Mouse (Mus musculus) limb, embryonic 15.5 days (tissue): ENCODE data around the gene Hist1h2ab. TPM values are rescaled to one million over a fixed set of nuclear protein-coding genes. Genes with fewer than 3 reads are reported as not detected.
"Not testable (repeated sequence)": the region's sequence is repeated elsewhere in the genome, so short reads cannot be mapped to it uniquely, and the experiment has no call there.

Experiments
- ATAC-seq: fragments of 200-750 bp; cut with Nextera tagmentation; 2 replicates; pipeline ENCODE4 v1.8.0; 2017; ENCODE audit warnings: low read depth, moderate TSS enrichment; ENCODE audit not compliant: insufficient number of reproducible peaks, low FRiP score, low TSS enrichment
- H3K27ac ChIP-seq: fragments of 300-500 bp; sonication (generic); 2 replicates; pipeline ENCODE4 v1.5.1; 2015; ENCODE audit warnings: moderate library complexity, mild to moderate bottlenecking, inconsistent platforms
- H3K27me3 ChIP-seq: fragments of 300-500 bp; sonication (generic); 2 replicates; pipeline ENCODE4 v1.6.1; 2015; ENCODE audit warnings: inconsistent platforms
- H3K36me3 ChIP-seq: fragments of 300-500 bp; sonication (generic); 2 replicates; pipeline ENCODE4 v1.6.1; 2015; ENCODE audit warnings: inconsistent platforms
- H3K4me1 ChIP-seq: fragments of 300-500 bp; sonication (generic); 2 replicates; pipeline ENCODE4 v1.6.1; 2015; ENCODE audit warnings: inconsistent platforms
- H3K4me2 ChIP-seq: fragments of 300-500 bp; sonication (generic); 2 replicates; pipeline ENCODE4 v1.6.1; 2015; ENCODE audit warnings: mild to moderate bottlenecking, inconsistent platforms
- H3K4me3 ChIP-seq: fragments of 300-500 bp; sonication (generic); 2 replicates; pipeline ENCODE4 v1.5.1; 2015; ENCODE audit warnings: mild to moderate bottlenecking, inconsistent platforms
- H3K9ac ChIP-seq: fragments of 300-500 bp; sonication (generic); 2 replicates; pipeline ENCODE4 v1.6.1; 2015; ENCODE audit warnings: inconsistent platforms
- H3K9me3 ChIP-seq: fragments of 300-500 bp; sonication (generic); 2 replicates; pipeline ENCODE4 v1.6.1; 2016; ENCODE audit warnings: inconsistent platforms
- WGBS: fragments of 180-500 bp; shearing (Covaris S2); methylation state at CpG from one replicate; pipeline ENCODE4 v1.1.7; 2015; 5-methylcytosine and 5-hydroxymethylcytosine counted together
- polyA plus RNA-seq: library from polyadenylated mRNA; unstranded; fragments of >200 nt; fragmentation: Nextera tagmentation; extraction: Ambion mirVana; gene quantifications from 2 replicates; pipeline ENCODE4 v1.2.1, GENCODE M21; 2015

The Hist1h2ab gene
- polyA plus RNA-seq, 1 experiment from 2014 or later = 37.2 TPM

DNA sequence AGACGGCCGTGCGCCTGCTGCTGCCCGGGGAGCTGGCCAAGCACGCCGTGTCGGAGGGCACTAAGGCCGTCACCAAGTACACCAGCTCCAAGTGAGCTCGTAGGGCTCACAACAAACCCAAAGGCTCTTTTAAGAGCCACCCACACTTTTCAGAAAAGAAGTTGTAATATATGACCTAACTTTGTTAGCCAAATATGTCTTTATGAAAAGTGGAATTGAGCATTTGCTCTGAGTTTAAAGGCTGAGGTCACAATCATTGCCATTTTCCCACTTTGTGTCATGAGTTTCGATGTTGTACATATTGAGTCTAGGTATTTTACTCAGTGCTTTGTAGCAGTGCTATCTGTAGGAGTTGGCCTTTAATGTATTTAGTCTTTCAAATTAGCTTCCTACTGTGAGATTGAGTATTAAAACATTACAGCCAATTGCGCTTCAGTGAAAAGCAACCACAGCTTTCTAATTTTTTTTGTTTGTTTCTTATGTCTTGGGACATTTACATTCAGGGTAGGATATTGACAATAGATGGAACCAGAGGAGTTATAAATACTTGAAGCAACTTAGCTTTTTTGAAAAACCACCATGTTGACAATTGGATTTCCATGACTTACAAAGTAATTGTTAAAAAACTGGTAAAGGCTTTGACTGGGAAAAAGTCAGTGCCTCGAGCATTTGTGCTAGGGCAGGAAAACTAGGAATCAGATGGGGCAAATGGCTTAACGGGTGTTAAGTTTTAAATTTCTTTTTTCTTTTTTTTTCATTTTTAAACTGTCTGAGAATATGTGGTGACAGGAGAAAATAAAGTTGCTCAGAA, 3.6 kb upstream of the Hist1h2ab start:
- Histone ChIP-seq H3K4me2 (peak overlapping the region; percentile 54), H3K4me3 (peak overlapping the region; percentile 45), H3K9me3 (no peaks in the 10 kb centered on the region), H3K27me3 (no peaks in the 10 kb centered on the region), H3K27ac (peak overlapping the region; percentile 99), H3K9ac (0 out of 2 replicates have a peak overlapping the region, but pooled peaks have one; percentile 21), H3K36me3 (no peaks in the 10 kb centered on the region), H3K4me1 (peaks cover 5% of the 10 kb centered on the region; the same call in 1 of the 2 replicates)
- ATAC-seq = no peak
- WGBS = 2% methylated on average over 13 of the region's 13 CpGs

- H3K36me3 ChIP-seq = no peaks in the 10 kb centered on the region
- H3K9me3 ChIP-seq = no peaks in the 10 kb centered on the region
- H3K4me1 ChIP-seq = peaks cover 5% of the 10 kb centered on the region; the same call in 1 of the 2 replicates
- H3K4me3 ChIP-seq = no peak overlapping the region
- 0 out of 2 replicates have a peak overlapping the region, but pooled peaks have one; percentile 5 for H3K4me2 ChIP-seq
- H3K27ac ChIP-seq = peak overlapping the region; percentile 99
- no peak for ATAC-seq
- H3K9ac ChIP-seq = no peak overlapping the region
- no peaks in the 10 kb centered on the region for H3K27me3 ChIP-seq
- 9% methylated on average over 4 of the region's 4 CpGs for WGBS
Observed at GRCm38 (mm10) chr13:23747892-23748288, 3.0 kb upstream of the Hist1h2ab start.

DNA sequence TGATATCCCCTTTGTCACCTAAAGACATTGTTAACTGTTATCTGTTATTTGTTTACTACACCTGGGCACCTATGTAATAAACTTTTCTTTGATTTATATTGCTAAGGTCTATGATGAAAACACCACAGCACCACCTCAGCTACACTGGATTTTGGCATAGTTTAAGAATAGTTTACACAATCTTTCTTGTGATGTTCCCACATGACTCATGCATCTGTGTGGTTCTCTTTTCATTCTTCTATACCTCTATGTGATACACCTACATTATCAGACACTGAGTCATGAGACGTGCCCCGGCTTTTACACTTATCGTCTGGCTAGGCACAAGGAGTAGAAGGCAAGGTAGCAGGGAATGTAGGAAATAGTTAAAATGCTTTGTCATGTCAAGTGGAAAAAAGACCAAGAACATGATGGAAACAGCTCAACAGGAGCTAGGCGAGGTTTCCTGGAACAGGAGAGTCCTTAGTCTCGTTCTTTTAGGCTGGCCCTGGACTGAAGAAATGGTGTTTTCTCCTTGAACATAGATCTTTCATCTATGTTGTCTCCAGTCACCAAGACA, 1.3 kb upstream of the Hist1h2ab start:
- no peak overlapping the region for H3K9ac ChIP-seq
- H3K27me3 ChIP-seq = no peaks in the 10 kb centered on the region
- H3K4me1 ChIP-seq = peaks cover 5% of the 10 kb centered on the region; the same call in 1 of the 2 replicates
- no peak overlapping the region for H3K4me2 ChIP-seq
- no peaks in the 10 kb centered on the region for H3K9me3 ChIP-seq
- H3K27ac ChIP-seq = peak overlapping the region; percentile 82; the same call in 1 of the 2 replicates
- no peaks in the 10 kb centered on the region for H3K36me3 ChIP-seq
- no peak for ATAC-seq
- no peak overlapping the region for H3K4me3 ChIP-seq
- 88% methylated on average over 5 of the region's 5 CpGs for WGBS

DNA sequence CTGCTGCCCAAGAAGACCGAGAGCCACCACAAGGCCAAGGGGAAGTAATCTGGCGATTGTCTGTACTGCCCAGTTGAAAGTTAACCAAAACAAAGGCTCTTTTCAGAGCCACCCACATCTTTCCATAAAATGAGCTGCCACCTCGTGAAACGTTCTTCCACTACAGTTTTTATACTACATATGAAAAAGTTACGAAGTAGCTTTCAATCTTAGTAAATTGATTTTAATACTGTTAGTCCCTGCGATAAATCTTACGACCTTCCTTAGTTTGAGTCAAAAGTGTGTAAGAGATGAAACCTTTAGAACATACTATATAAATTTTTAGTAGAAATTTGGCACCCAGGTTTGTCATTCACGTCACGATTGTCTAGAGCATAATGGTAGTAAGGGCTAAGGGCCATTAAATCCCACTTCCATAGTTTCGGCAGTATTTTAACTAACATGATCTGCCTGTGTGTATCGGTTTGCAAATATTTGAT, 591 bp downstream of the Hist1h2ab start:
- Histone ChIP-seq H3K36me3 (no peaks in the 10 kb centered on the region), H3K9ac (no peak overlapping the region), H3K27me3 (no peaks in the 10 kb centered on the region), H3K4me1 (peaks cover 5% of the 10 kb centered on the region; the same call in 1 of the 2 replicates), H3K9me3 (no peaks in the 10 kb centered on the region), H3K4me3 (peak overlapping the region; percentile 44), H3K27ac (peak overlapping the region; percentile 94), H3K4me2 (peak overlapping the region; percentile 67)
- WGBS = under 1% methylated on average over 11 of the region's 11 CpGs
- no peak for ATAC-seq

DNA sequence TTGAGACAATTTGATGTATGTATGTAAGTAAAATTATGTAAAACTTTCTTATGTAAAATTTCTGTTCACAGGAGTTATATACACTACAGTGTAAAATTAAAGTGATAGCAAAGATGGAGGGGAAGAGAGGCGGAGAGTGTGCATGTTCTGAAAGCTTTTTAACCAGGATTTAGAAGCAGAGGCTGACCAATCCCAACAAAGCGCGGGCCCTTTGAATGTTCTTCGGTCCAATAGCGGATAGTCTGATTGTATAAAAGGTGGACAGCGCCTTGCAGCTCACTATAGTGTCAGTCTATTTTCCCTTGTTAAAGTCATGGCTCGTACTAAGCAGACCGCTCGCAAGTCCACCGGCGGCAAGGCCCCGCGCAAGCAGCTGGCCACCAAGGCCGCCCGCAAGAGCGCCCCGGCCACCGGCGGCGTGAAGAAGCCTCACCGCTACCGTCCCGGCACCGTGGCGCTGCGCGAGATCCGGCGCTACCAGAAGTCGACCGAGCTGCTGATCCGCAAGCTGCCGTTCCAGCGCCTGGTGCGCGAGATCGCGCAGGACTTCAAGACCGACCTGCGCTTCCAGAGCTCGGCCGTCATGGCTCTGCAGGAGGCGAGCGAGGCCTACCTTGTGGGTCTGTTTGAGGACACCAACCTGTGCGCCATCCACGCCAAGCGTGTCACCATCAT, 1.3 kb downstream of the Hist1h2ab start, which contains the start of gene Hist1h3b:
Gene Hist1h3b, plus strand, starts transcription at position 201 of the 675 bp plus-strand sequence.
- 0 out of 2 replicates have a peak within 1 kb of the TSS, but pooled peaks have one; percentile 23 for H3K9ac ChIP-seq
- H3K4me1 ChIP-seq, H3K9me3 ChIP-seq, H3K27me3 ChIP-seq, H3K36me3 ChIP-seq: not testable (repeated sequence)
- peak; percentile 84 for ATAC-seq
- peak within 1 kb of the TSS; percentile 67 for H3K4me2 ChIP-seq
- H3K27ac ChIP-seq = peak within 1 kb of the TSS; percentile 94
- under 1% methylated on average over 16 of the region's 47 CpGs for WGBS
- H3K4me3 ChIP-seq = peak within 1 kb of the TSS; percentile 44

- peak overlapping the region; percentile 35 for H3K4me2 ChIP-seq
- H3K4me3 ChIP-seq = peak overlapping the region; percentile 30
- H3K9ac ChIP-seq = no peak overlapping the region
- no peaks in the 10 kb centered on the region for H3K36me3 ChIP-seq
- no peaks in the 10 kb centered on the region for H3K27me3 ChIP-seq
- no peak for ATAC-seq
- H3K27ac ChIP-seq = peak overlapping the region; percentile 67
- peaks cover 9% of the 10 kb centered on the region; the same call in 1 of the 2 replicates for H3K4me1 ChIP-seq
- no peaks in the 10 kb centered on the region for H3K9me3 ChIP-seq
- 5% methylated on average over 6 of the region's 6 CpGs for WGBS
Observed at GRCm38 (mm10) chr13:23752742-23753172, 1.8 kb downstream of the Hist1h2ab start.

DNA sequence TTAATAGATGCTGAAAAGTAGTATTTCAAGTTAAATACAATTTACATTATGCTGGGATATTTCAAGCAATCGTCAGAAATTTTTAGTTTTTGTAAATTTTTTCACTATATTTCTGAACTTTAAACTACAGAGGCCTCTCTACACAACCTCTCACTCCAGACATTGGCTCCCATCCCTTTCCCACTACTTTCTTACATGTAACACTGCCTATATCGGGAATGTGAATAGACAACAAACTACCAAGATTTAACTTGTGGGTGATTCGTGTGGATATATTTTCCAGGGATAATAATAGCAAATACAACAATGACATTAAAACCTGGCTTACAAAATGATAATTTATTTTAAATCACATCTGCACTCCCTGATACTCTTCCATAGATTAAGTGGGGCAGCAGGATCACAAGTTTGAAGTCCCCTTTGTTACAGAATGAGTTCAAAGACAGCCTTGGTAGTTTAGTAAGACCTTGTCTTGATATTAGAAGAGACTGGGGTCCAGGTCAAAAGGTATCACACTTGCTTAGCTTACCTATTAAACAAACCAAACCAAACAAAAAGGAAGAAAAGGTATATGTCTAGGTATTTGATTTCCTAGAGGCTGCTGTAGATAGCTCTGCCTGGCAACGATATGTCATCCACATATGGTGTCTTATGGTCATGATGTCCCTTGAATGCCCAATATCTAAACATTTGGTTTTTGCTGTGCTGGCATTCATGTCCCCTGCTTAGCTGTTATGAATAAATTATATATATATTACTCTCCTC, 2.6 kb downstream of the Hist1h2ab start:
- H3K27ac ChIP-seq = peak overlapping the region; percentile 50; the same call in 1 of the 2 replicates
- no peak for ATAC-seq
- no peaks in the 10 kb centered on the region for H3K36me3 ChIP-seq
- H3K4me2 ChIP-seq = no peak overlapping the region
- H3K9me3 ChIP-seq = no peaks in the 10 kb centered on the region
- H3K4me3 ChIP-seq = no peak overlapping the region
- no peak overlapping the region for H3K9ac ChIP-seq
- 49% methylated on average over 4 of the region's 4 CpGs for WGBS
- no peaks in the 10 kb centered on the region for H3K27me3 ChIP-seq
- 0 out of 2 replicates have a peak, but pooled peaks cover 5% of the 10 kb centered on the region for H3K4me1 ChIP-seq

DNA sequence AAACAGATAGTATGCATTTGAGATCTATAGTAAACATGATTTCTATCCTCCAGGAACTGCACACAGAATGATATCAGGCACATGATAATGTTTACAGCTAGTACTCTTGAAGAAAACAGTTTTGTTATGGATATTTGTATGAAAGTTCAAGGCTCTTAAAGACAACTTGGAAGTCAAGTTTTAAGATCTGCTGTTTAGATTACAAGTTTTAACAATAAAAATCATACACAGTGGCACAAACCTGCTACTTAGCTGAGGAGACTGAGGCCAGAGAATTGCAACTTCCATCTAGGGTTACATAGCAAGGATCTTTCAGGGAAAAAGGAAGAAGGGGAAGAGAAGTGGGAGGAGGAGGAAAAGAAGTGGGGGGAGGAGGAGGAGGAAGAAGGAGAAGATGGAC, 4.1 kb downstream of the Hist1h2ab start:
- H3K9ac ChIP-seq = no peak overlapping the region
- H3K4me1 ChIP-seq = peaks cover 7% of the 10 kb centered on the region
- H3K4me2 ChIP-seq = no peak overlapping the region
- no peaks in the 10 kb centered on the region for H3K9me3 ChIP-seq
- no peaks in the 10 kb centered on the region for H3K27me3 ChIP-seq
- no peak overlapping the region for H3K27ac ChIP-seq
- H3K36me3 ChIP-seq = no peaks in the 10 kb centered on the region
- no peak for ATAC-seq
- H3K4me3 ChIP-seq = no peak overlapping the region

DNA sequence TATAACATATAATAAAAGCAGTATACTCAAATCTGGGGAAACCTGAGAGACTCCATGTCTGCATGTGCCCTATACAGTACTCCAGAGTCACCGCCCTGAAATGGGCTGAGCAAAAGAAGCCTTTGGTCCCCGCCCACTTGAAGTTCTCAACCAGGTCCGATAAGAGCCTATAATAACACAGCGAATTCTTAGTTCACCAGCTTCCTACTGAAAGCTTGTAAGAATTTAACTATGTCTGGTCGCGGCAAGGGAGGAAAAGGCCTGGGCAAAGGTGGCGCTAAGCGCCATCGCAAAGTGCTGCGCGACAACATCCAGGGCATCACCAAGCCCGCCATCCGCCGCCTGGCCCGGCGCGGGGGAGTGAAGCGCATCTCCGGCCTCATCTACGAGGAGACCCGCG, 5.9 kb downstream of the Hist1h2ab start, which contains the start of gene Hist1h4b:
Gene Hist1h4b, plus strand, starts transcription at position 224 of the 400 bp plus-strand sequence.
- H3K4me2 ChIP-seq = peak within 1 kb of the TSS; percentile 60
- under 1% methylated on average over 19 of the region's 22 CpGs for WGBS
- peak within 1 kb of the TSS; percentile 40 for H3K4me3 ChIP-seq
- no peaks in the 10 kb centered on the region for H3K27me3 ChIP-seq
- no peaks in the 10 kb centered on the region for H3K36me3 ChIP-seq
- H3K4me1 ChIP-seq = peaks cover 16% of the 10 kb centered on the region
- no peaks in the 10 kb centered on the region for H3K9me3 ChIP-seq
- H3K27ac ChIP-seq = peak within 1 kb of the TSS; percentile 92
- peak; percentile 75 for ATAC-seq
- H3K9ac ChIP-seq = peak within 1 kb of the TSS; percentile 5; the same call in 1 of the 2 replicates

- 1% methylated on average over 20 of the region's 23 CpGs for WGBS
- no peak; the same call in 1 of the 2 replicates for ATAC-seq
- Histone ChIP-seq H3K4me1 (peaks cover 16% of the 10 kb centered on the region), H3K4me2 (peak overlapping the region; percentile 60), H3K4me3 (peak overlapping the region; percentile 40), H3K9ac (peak overlapping the region; percentile 5; the same call in 1 of the 2 replicates), H3K9me3 (no peaks in the 10 kb centered on the region), H3K27ac (peak overlapping the region; percentile 92), H3K36me3 (no peaks in the 10 kb centered on the region), H3K27me3 (no peaks in the 10 kb centered on the region)
Observed at GRCm38 (mm10) chr13:23757211-23757773, 6.4 kb downstream of the Hist1h2ab start.

DNA sequence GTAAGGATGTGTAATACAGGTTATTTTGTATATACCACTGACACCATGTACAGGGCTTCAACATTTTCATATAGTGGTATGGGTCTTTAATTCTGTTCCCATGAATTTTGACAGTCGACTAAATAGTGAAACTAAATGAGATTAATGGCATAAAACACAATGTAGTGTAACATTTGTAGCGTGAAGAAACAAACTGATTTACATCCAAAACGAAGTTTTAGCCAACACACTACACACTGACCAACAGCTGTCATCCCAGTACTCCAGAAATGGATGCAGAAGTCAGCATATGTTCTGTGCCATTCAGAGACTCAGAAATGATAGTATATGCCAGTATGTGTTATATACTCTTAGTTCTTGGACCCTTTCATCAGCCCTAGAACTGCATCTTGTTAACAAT, 7.0 kb downstream of the Hist1h2ab start:
- Histone ChIP-seq H3K36me3 (no peaks in the 10 kb centered on the region), H3K9me3 (no peaks in the 10 kb centered on the region), H3K27ac (no peak overlapping the region), H3K4me2 (no peak overlapping the region), H3K27me3 (no peaks in the 10 kb centered on the region), H3K4me3 (no peak overlapping the region), H3K4me1 (peaks cover 16% of the 10 kb centered on the region), H3K9ac (no peak overlapping the region)
- 44% methylated on average over 3 of the region's 3 CpGs for WGBS
- ATAC-seq = no peak
